Mouse (Mus musculus) neural tube, embryonic 13.5 days (tissue): Measurements from ENCODE around the gene Gm10037. TPM values are rescaled to one million over a fixed set of nuclear protein-coding genes. Genes with fewer than 3 reads are reported as not detected.
"Not testable (repeated sequence)": the region's sequence is repeated elsewhere in the genome, so short reads cannot be mapped to it uniquely, and the experiment has no call there.

Experiments
- ATAC-seq: fragments of 200-750 bp; cut with Nextera tagmentation; 2 replicates; pipeline ENCODE4 v1.8.0; 2017; ENCODE audit warnings: low read depth, mild to moderate bottlenecking, moderate TSS enrichment, moderate library complexity
- H3K27ac ChIP-seq: fragments of 300-500 bp; sonication (generic); replicated peaks from 2 replicates; pipeline ENCODE4 v1.5.1; 2015; ENCODE audit warnings: moderate library complexity, mild to moderate bottlenecking, inconsistent platforms
- H3K27me3 ChIP-seq: fragments of 300-500 bp; sonication (generic); 2 replicates; pipeline ENCODE4 v1.6.1; 2015; ENCODE audit warnings: mild to moderate bottlenecking, inconsistent platforms
- H3K36me3 ChIP-seq: fragments of 300-500 bp; sonication (generic); 2 replicates; pipeline ENCODE4 v1.6.1; 2015; ENCODE audit warnings: mild to moderate bottlenecking, inconsistent platforms
- H3K4me1 ChIP-seq: fragments of 300-500 bp; sonication (generic); replicated peaks from 2 replicates; pipeline ENCODE4 v1.6.1; 2015; ENCODE audit warnings: inconsistent platforms
- H3K4me2 ChIP-seq: fragments of 300-500 bp; sonication (generic); 2 replicates; pipeline ENCODE4 v1.6.1; 2015; ENCODE audit warnings: inconsistent platforms, mild to moderate bottlenecking, moderate library complexity
- H3K4me3 ChIP-seq: fragments of 300-500 bp; sonication (generic); 2 replicates; pipeline ENCODE4 v1.5.1; 2015; ENCODE audit warnings: mild to moderate bottlenecking, inconsistent platforms
- H3K9ac ChIP-seq: fragments of 300-500 bp; sonication (generic); 2 replicates; pipeline ENCODE4 v1.6.1; 2015; ENCODE audit warnings: moderate library complexity, mild to moderate bottlenecking, inconsistent platforms
- H3K9me3 ChIP-seq: fragments of 300-500 bp; sonication (generic); 2 replicates; pipeline ENCODE4 v1.6.1; 2016; ENCODE audit warnings: inconsistent platforms
- WGBS: fragments of 180-500 bp; shearing (Covaris S2); methylation state at CpG from one replicate; pipeline ENCODE4 v1.1.7; 2015; 5-methylcytosine and 5-hydroxymethylcytosine counted together
- polyA plus RNA-seq: library from polyadenylated mRNA; unstranded; fragments of >200 nt; fragmentation: Nextera tagmentation; extraction: Ambion mirVana; gene quantifications from 2 replicates; pipeline ENCODE4 v1.2.1, GENCODE M21; 2015

Gene Gm10037
- polyA plus RNA-seq, 1 experiment from 2014 or later, result 6.5 TPM

- 22% methylated on average over 8 of the region's 8 CpGs for WGBS
- peak; percentile 60 for ATAC-seq
- Histone ChIP-seq H3K4me2 (peak overlapping the region; percentile 56), H3K27ac (no peak overlapping the region), H3K9ac (peak overlapping the region; percentile 66), H3K9me3 (no peaks in the 10 kb centered on the region), H3K4me1 (peaks cover 6% of the 10 kb centered on the region), H3K27me3 (no peaks in the 10 kb centered on the region), H3K4me3 (peak overlapping the region; percentile 37), H3K36me3 (no peaks in the 10 kb centered on the region)
These were observed 13.9 kb downstream of the Gm10037 start for GRCm38 (mm10) chr13:67844853-67845194.

- Histone ChIP-seq H3K9me3 (no peaks in the 10 kb centered on the region), H3K9ac (no peak overlapping the region), H3K4me1 (no peaks in the 10 kb centered on the region), H3K36me3 (no peaks in the 10 kb centered on the region), H3K4me2 (no peak overlapping the region), H3K27me3 (no peaks in the 10 kb centered on the region), H3K4me3 (no peak overlapping the region), H3K27ac (no peak overlapping the region)
- no peak for ATAC-seq
- 79% methylated on average over 3 of the region's 3 CpGs for WGBS
These were observed 19.5 kb downstream of the Gm10037 start for GRCm38 (mm10) chr13:67850361-67850760.

GRCm38 (mm10) chr13:67853130-67853529, 22.2 kb downstream of the Gm10037 start:
- 90% methylated on average over 6 of the region's 6 CpGs for WGBS
- no peaks in the 10 kb centered on the region for H3K36me3 ChIP-seq

GRCm38 (mm10) chr13:67853983-67854382, 23.1 kb downstream of the Gm10037 start:
- WGBS, result 87% methylated on average over 2 of the region's 2 CpGs
- Histone ChIP-seq H3K4me3 (no peak overlapping the region), H3K36me3 (no peaks in the 10 kb centered on the region), H3K4me2 (no peak overlapping the region), H3K27me3 (no peaks in the 10 kb centered on the region), H3K9me3 (no peaks in the 10 kb centered on the region), H3K4me1 (no peaks in the 10 kb centered on the region), H3K9ac (no peak overlapping the region), H3K27ac (no peak overlapping the region)
- ATAC-seq, result no peak

More at GRCm38 (mm10) chr13:67853130-67853529, 22.2 kb downstream of the Gm10037 start:
- Histone ChIP-seq H3K9ac (no peak overlapping the region), H3K4me1 (no peaks in the 10 kb centered on the region), H3K4me3 (no peak overlapping the region), H3K4me2 (no peak overlapping the region), H3K27ac (no peak overlapping the region), H3K27me3 (no peaks in the 10 kb centered on the region), H3K9me3 (no peaks in the 10 kb centered on the region)
- no peak for ATAC-seq

GRCm38 (mm10) chr13:67857317-67857716, 26.4 kb downstream of the Gm10037 start:
- H3K4me1 ChIP-seq, result no peaks in the 10 kb centered on the region
- no peak for ATAC-seq
- H3K27me3 ChIP-seq, result no peaks in the 10 kb centered on the region
- no peak overlapping the region for H3K9ac ChIP-seq
- H3K27ac ChIP-seq, result no peak overlapping the region
- no peak overlapping the region for H3K4me2 ChIP-seq
- no peaks in the 10 kb centered on the region for H3K36me3 ChIP-seq
- 23% methylated on average over 1 of the region's 1 CpGs for WGBS
- H3K9me3 ChIP-seq, result no peaks in the 10 kb centered on the region
- no peak overlapping the region for H3K4me3 ChIP-seq

- H3K9me3 ChIP-seq, result no peaks in the 10 kb centered on the region
- no peaks in the 10 kb centered on the region for H3K4me1 ChIP-seq
- H3K27me3 ChIP-seq, result no peaks in the 10 kb centered on the region
- H3K4me3 ChIP-seq, result no peak overlapping the region
- H3K4me2 ChIP-seq, result no peak overlapping the region
- no peak overlapping the region for H3K9ac ChIP-seq
- WGBS, result 88% methylated on average over 9 of the region's 9 CpGs
- H3K36me3 ChIP-seq, result no peaks in the 10 kb centered on the region
- ATAC-seq, result no peak
- H3K27ac ChIP-seq, result no peak overlapping the region
These were observed 31.6 kb downstream of the Gm10037 start for GRCm38 (mm10) chr13:67862508-67862907.

- 85% methylated on average over 11 of the region's 11 CpGs for WGBS
- Histone ChIP-seq H3K4me3 (no peak within 1 kb of the TSS), H3K4me2 (no peak within 1 kb of the TSS), H3K4me1 (no peaks in the 10 kb centered on the region), H3K9ac (no peak within 1 kb of the TSS), H3K27me3 (no peaks in the 10 kb centered on the region), H3K9me3 (no peaks in the 10 kb centered on the region), H3K36me3 (no peaks in the 10 kb centered on the region), H3K27ac (no peak within 1 kb of the TSS)
- no peak for ATAC-seq
These were observed 32.1 kb downstream of the Gm10037 start, which contains the start of gene BC048507 for GRCm38 (mm10) chr13:67863026-67863425. BC048507 (plus strand) TSS chr13:67863326.

- Histone ChIP-seq H3K4me1 (no peaks in the 10 kb centered on the region), H3K9me3 (no peaks in the 10 kb centered on the region), H3K36me3 (no peaks in the 10 kb centered on the region), H3K4me3 (no peak overlapping the region), H3K9ac (no peak overlapping the region), H3K4me2 (no peak overlapping the region), H3K27ac (no peak overlapping the region), H3K27me3 (no peaks in the 10 kb centered on the region)
- ATAC-seq, result no peak
- 70% methylated on average over 5 of the region's 5 CpGs for WGBS
These were observed 34.0 kb downstream of the Gm10037 start for GRCm38 (mm10) chr13:67864764-67865350.

GRCm38 (mm10) chr13:67867899-67868298, 37.0 kb downstream of the Gm10037 start:
- no peak overlapping the region for H3K4me3 ChIP-seq
- H3K9me3 ChIP-seq, result no peaks in the 10 kb centered on the region
- 29% methylated on average over 3 of the region's 3 CpGs for WGBS
- no peak overlapping the region for H3K9ac ChIP-seq
- no peak for ATAC-seq
- no peaks in the 10 kb centered on the region for H3K36me3 ChIP-seq
- H3K4me1 ChIP-seq, result no peaks in the 10 kb centered on the region
- H3K4me2 ChIP-seq, result no peak overlapping the region
- H3K27me3 ChIP-seq, result no peaks in the 10 kb centered on the region
- H3K27ac ChIP-seq, result no peak overlapping the region

GRCm38 (mm10) chr13:67876049-67876698, 45.3 kb downstream of the Gm10037 start:
- not testable (repeated sequence) for H3K9ac ChIP-seq, H3K4me1 ChIP-seq, H3K9me3 ChIP-seq, H3K4me3 ChIP-seq, H3K27ac ChIP-seq, H3K36me3 ChIP-seq, H3K27me3 ChIP-seq
- H3K4me2 ChIP-seq, result peak overlapping the region; percentile 34; the same call in 1 of the 2 replicates
- 37% methylated on average over 8 of the region's 12 CpGs for WGBS
- 0 out of 2 replicates have a peak, but pooled peaks have one; percentile 15 for ATAC-seq

- 66% methylated on average over 6 of the region's 7 CpGs for WGBS
These were observed 45.9 kb downstream of the Gm10037 start for GRCm38 (mm10) chr13:67876699-67877254.

GRCm38 (mm10) chr13:67883966-67884365, 53.1 kb downstream of the Gm10037 start:
- H3K27ac ChIP-seq, result no peak overlapping the region
- no peak overlapping the region for H3K9ac ChIP-seq
- H3K4me2 ChIP-seq, result no peak overlapping the region
- H3K9me3 ChIP-seq, result no peaks in the 10 kb centered on the region
- no peaks in the 10 kb centered on the region for H3K27me3 ChIP-seq
- 92% methylated on average over 8 of the region's 8 CpGs for whole genome bisulfite sequencing
- H3K4me3 ChIP-seq, result no peak overlapping the region
- H3K36me3 ChIP-seq, result no peaks in the 10 kb centered on the region
- no peak for ATAC-seq
- H3K4me1 ChIP-seq, result no peaks in the 10 kb centered on the region

More at GRCm38 (mm10) chr13:67876699-67877254, 45.9 kb downstream of the Gm10037 start:
- Histone ChIP-seq H3K27ac (no peak overlapping the region), H3K36me3 (no peaks in the 10 kb centered on the region), H3K9me3 (no peaks in the 10 kb centered on the region), H3K4me1 (no peaks in the 10 kb centered on the region), H3K4me3 (no peak overlapping the region), H3K4me2 (no peak overlapping the region), H3K27me3 (no peaks in the 10 kb centered on the region), H3K9ac (no peak overlapping the region)
- ATAC-seq, result no peak
